Mouse (Mus musculus): ENCODE data around the gene St6galnac3.
A peak's percentile ranks its signal among the peaks of the same experiment; 100 is the strongest.

Gene St6galnac3

DNA sequence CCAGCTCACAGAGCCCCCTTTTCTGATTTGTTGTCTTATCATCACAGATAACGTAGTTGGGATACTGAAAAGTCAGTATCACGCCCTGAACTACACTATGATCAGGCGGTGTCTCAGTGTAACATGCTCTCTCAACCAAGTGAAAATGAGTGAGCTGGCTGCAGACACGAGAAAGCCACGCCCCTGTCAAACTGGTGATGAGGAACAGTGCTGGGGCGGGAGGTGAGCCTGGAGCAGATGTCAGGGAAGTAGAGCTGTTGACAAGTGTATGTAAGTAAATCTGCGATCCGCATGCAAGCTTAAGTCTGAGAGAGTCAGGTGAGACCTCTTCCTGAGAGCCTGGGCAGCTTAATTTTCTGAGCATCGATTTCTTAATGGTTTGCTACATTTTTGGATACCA is 563.3 kb downstream of the St6galnac3 start:
- no peak for DNase-seq (ENCODE audit: low spot score in 2 of 2)

DNA sequence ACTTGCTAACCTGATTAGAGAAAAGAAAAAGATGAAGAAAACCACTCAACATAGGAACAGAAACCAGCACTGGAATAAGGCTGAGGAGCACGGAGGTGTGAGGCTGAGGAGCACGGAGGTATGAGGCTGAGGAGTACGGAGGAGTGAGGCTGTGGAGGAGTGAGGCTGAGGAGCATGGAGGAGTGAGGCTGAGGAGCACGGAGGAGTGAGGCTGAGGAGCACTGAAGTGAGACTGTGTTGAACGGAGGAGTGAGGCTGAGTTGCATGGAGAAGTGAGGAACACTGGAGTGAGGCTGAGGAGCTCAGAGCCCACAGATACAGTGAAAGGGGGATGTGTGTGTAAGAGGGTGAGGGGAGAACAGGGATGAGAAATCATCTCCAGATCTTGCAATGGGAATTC is 564.3 kb downstream of the St6galnac3 start:
- DNase-seq (ENCODE audit: low spot score in 2 of 2) = no peak

DNA sequence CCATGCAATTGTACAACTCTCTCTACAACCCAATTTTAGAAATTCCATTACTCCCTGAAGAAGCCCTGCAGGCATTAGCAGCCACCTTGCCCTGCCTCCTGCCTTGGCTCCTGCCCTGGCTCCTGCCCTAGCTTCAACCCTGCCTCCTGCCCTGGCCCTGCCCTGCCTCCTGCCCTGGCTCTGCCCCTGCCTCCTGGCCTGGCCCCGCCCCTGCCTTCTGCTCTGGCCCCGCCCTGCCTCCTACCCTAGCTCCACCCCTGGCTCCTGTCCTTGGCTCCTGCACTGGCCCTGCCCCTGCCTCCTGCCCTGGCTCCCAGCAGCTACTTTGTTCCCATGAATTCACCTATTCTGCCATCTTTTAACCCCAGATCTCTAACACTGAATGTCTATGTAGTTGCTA is 576.1 kb downstream of the St6galnac3 start:
- DNase-seq (ENCODE audit: low spot score in 2 of 2) = peak in 1 of 2 experiments; percentile 28
